Mouse (Mus musculus): ENCODE measurements at regions not wholly inside any gene's neighbourhood (a gene's known extent, or its start where the extent isn't known, plus 50 kb on each side); places are given as distances from the start of the nearest gene placed in this dataset.

GRCm38 (mm10) chr12:69461888-69462840, 89.9 kb upstream of the Gm9887 start:
- H3K36me3 ChIP-seq, result no peaks in the 10 kb centered on the region
- 28% methylated on average over 30 of the region's 30 CpGs for WGBS
- peaks cover 11% of the 10 kb centered on the region for H3K4me1 ChIP-seq
- peak overlapping the region; percentile 21; the same call in 1 of the 2 replicates for H3K27ac ChIP-seq (replicated peaks)
- no peaks in the 10 kb centered on the region for H3K9me3 ChIP-seq
- peak; percentile 91 for ATAC-seq (ENCODE audit: low FRiP score, low read depth)
- peak overlapping the region; percentile 28; the same call in 1 of the 2 replicates for H3K9ac ChIP-seq (replicated peaks)
- no peaks in the 10 kb centered on the region for H3K27me3 ChIP-seq
- H3K4me3 ChIP-seq, result peak overlapping the region; percentile 36
- peak overlapping the region; percentile 56 for H3K4me2 ChIP-seq (replicated peaks)

GRCm38 (mm10) chr12:69460552-69461079, 88.4 kb upstream of the Gm9887 start:
- H3K27ac ChIP-seq (replicated peaks), result no peak overlapping the region
- H3K4me3 ChIP-seq, result no peak overlapping the region
- 76% methylated on average over 3 of the region's 3 CpGs for WGBS
- no peaks in the 10 kb centered on the region for H3K9me3 ChIP-seq
- peaks cover 11% of the 10 kb centered on the region for H3K4me1 ChIP-seq
- H3K36me3 ChIP-seq, result no peaks in the 10 kb centered on the region
- H3K4me2 ChIP-seq (replicated peaks), result no peak overlapping the region
- no peaks in the 10 kb centered on the region for H3K27me3 ChIP-seq
- H3K9ac ChIP-seq (replicated peaks), result no peak overlapping the region
- no peak for ATAC-seq (ENCODE audit: low FRiP score, low read depth)

- no peak overlapping the region for H3K4me3 ChIP-seq
- H3K4me1 ChIP-seq, result peaks cover 11% of the 10 kb centered on the region
- no peak overlapping the region for H3K27ac ChIP-seq (replicated peaks)
- 78% methylated on average over 14 of the region's 14 CpGs for WGBS
- no peaks in the 10 kb centered on the region for H3K9me3 ChIP-seq
- H3K9ac ChIP-seq (replicated peaks), result no peak overlapping the region
- ATAC-seq (ENCODE audit: low FRiP score, low read depth), result no peak
- H3K4me2 ChIP-seq (replicated peaks), result no peak overlapping the region
- no peaks in the 10 kb centered on the region for H3K27me3 ChIP-seq
- no peaks in the 10 kb centered on the region for H3K36me3 ChIP-seq
These were observed 86.0 kb upstream of the Gm9887 start for GRCm38 (mm10) chr12:69458170-69458841.

GRCm38 (mm10) chr12:69456746-69457145, 84.5 kb upstream of the Gm9887 start:
- Histone ChIP-seq H3K4me3 (no peak overlapping the region), H3K4me2 (replicated peaks) (no peak overlapping the region), H3K27me3 (no peaks in the 10 kb centered on the region; the same call in 1 of the 2 replicates), H3K36me3 (no peaks in the 10 kb centered on the region), H3K4me1 (peaks cover 5% of the 10 kb centered on the region), H3K27ac (replicated peaks) (no peak overlapping the region), H3K9me3 (no peaks in the 10 kb centered on the region), H3K9ac (replicated peaks) (no peak overlapping the region)
- no peak for ATAC-seq (ENCODE audit: low FRiP score, low read depth)
- WGBS, result 92% methylated on average over 3 of the region's 3 CpGs

GRCm38 (mm10) chr12:69456116-69456515, 83.9 kb upstream of the Gm9887 start:
- H3K9ac ChIP-seq (replicated peaks), result no peak overlapping the region
- H3K9me3 ChIP-seq, result no peaks in the 10 kb centered on the region
- no peak overlapping the region for H3K27ac ChIP-seq (replicated peaks)
- no peak for ATAC-seq (ENCODE audit: low FRiP score, low read depth)
- no peak overlapping the region for H3K4me3 ChIP-seq
- H3K27me3 ChIP-seq, result no peaks in the 10 kb centered on the region; the same call in 1 of the 2 replicates
- H3K4me1 ChIP-seq, result no peaks in the 10 kb centered on the region
- H3K4me2 ChIP-seq (replicated peaks), result no peak overlapping the region
- H3K36me3 ChIP-seq, result no peaks in the 10 kb centered on the region
- WGBS, result 89% methylated on average over 12 of the region's 12 CpGs

- Histone ChIP-seq H3K27me3 (no peaks in the 10 kb centered on the region; the same call in 1 of the 2 replicates), H3K36me3 (no peaks in the 10 kb centered on the region), H3K4me2 (replicated peaks) (no peak overlapping the region), H3K9ac (replicated peaks) (no peak overlapping the region), H3K27ac (replicated peaks) (no peak overlapping the region), H3K9me3 (no peaks in the 10 kb centered on the region), H3K4me1 (no peaks in the 10 kb centered on the region), H3K4me3 (no peak overlapping the region)
- ATAC-seq (ENCODE audit: low FRiP score, low read depth), result no peak
- whole genome bisulfite sequencing, result 77% methylated on average over 5 of the region's 5 CpGs
These were observed 83.3 kb upstream of the Gm9887 start for GRCm38 (mm10) chr12:69455566-69455965.

GRCm38 (mm10) chr12:69453544-69453943, 81.3 kb upstream of the Gm9887 start:
- WGBS, result 79% methylated on average over 6 of the region's 6 CpGs
- ATAC-seq (ENCODE audit: low FRiP score, low read depth), result no peak

GRCm38 (mm10) chr12:69452986-69453385, 80.7 kb upstream of the Gm9887 start:
- WGBS, result 86% methylated on average over 10 of the region's 10 CpGs
- no peak for ATAC-seq (ENCODE audit: low FRiP score, low read depth)

More at GRCm38 (mm10) chr12:69453544-69453943, 81.3 kb upstream of the Gm9887 start:
- Histone ChIP-seq H3K4me1 (no peaks in the 10 kb centered on the region), H3K4me2 (replicated peaks) (no peak overlapping the region), H3K27ac (replicated peaks) (no peak overlapping the region), H3K4me3 (no peak overlapping the region), H3K36me3 (no peaks in the 10 kb centered on the region), H3K27me3 (no peaks in the 10 kb centered on the region; the same call in 1 of the 2 replicates), H3K9me3 (no peaks in the 10 kb centered on the region), H3K9ac (replicated peaks) (no peak overlapping the region)

GRCm38 (mm10) chr12:69451110-69451509, 78.9 kb upstream of the Gm9887 start:
- H3K9me3 ChIP-seq, result no peaks in the 10 kb centered on the region
- no peak for ATAC-seq (ENCODE audit: low FRiP score, low read depth)
- H3K27ac ChIP-seq (replicated peaks), result no peak overlapping the region
- H3K9ac ChIP-seq (replicated peaks), result no peak overlapping the region
- H3K4me3 ChIP-seq, result no peak overlapping the region
- peaks cover 11% of the 10 kb centered on the region for H3K4me1 ChIP-seq
- WGBS, result 72% methylated on average over 6 of the region's 6 CpGs
- no peak overlapping the region for H3K4me2 ChIP-seq (replicated peaks)
- no peaks in the 10 kb centered on the region; the same call in 1 of the 2 replicates for H3K27me3 ChIP-seq
- no peaks in the 10 kb centered on the region for H3K36me3 ChIP-seq

More at GRCm38 (mm10) chr12:69452986-69453385, 80.7 kb upstream of the Gm9887 start:
- H3K36me3 ChIP-seq, result no peaks in the 10 kb centered on the region
- H3K9me3 ChIP-seq, result no peaks in the 10 kb centered on the region
- H3K4me3 ChIP-seq, result no peak overlapping the region
- no peak overlapping the region for H3K9ac ChIP-seq (replicated peaks)
- H3K27ac ChIP-seq (replicated peaks), result no peak overlapping the region
- no peaks in the 10 kb centered on the region; the same call in 1 of the 2 replicates for H3K27me3 ChIP-seq
- H3K4me1 ChIP-seq, result no peaks in the 10 kb centered on the region
- H3K4me2 ChIP-seq (replicated peaks), result no peak overlapping the region

GRCm38 (mm10) chr12:69447962-69448767, 75.9 kb upstream of the Gm9887 start:
- WGBS, result 73% methylated on average over 14 of the region's 14 CpGs
- ATAC-seq (ENCODE audit: low FRiP score, low read depth), result no peak

GRCm38 (mm10) chr12:69447322-69447827, 75.1 kb upstream of the Gm9887 start:
- no peak overlapping the region for H3K9ac ChIP-seq (replicated peaks)
- H3K4me1 ChIP-seq, result peaks cover 17% of the 10 kb centered on the region
- no peaks in the 10 kb centered on the region for H3K9me3 ChIP-seq
- 79% methylated on average over 9 of the region's 9 CpGs for WGBS
- no peak overlapping the region for H3K4me2 ChIP-seq (replicated peaks)
- H3K27me3 ChIP-seq, result no peaks in the 10 kb centered on the region; the same call in 1 of the 2 replicates
- peak overlapping the region; percentile 70; the same call in 1 of the 2 replicates for H3K27ac ChIP-seq (replicated peaks)
- H3K4me3 ChIP-seq, result no peak overlapping the region
- no peak for ATAC-seq (ENCODE audit: low FRiP score, low read depth)
- H3K36me3 ChIP-seq, result no peaks in the 10 kb centered on the region

More at GRCm38 (mm10) chr12:69447962-69448767, 75.9 kb upstream of the Gm9887 start:
- Histone ChIP-seq H3K9ac (replicated peaks) (no peak overlapping the region), H3K4me2 (replicated peaks) (no peak overlapping the region), H3K4me3 (no peak overlapping the region), H3K27ac (replicated peaks) (no peak overlapping the region), H3K4me1 (peaks cover 15% of the 10 kb centered on the region), H3K36me3 (no peaks in the 10 kb centered on the region), H3K27me3 (no peaks in the 10 kb centered on the region; the same call in 1 of the 2 replicates), H3K9me3 (no peaks in the 10 kb centered on the region)
